Mouse (Mus musculus) lung, postnatal 36 days (tissue): ENCODE data around the gene Setd6.

Experiments
- DNase-seq: peaks from one replicate; pipeline ENCODE4 v3.0.0; 2022; ENCODE audit warnings: mixed read lengths

Gene Setd6

DNA sequence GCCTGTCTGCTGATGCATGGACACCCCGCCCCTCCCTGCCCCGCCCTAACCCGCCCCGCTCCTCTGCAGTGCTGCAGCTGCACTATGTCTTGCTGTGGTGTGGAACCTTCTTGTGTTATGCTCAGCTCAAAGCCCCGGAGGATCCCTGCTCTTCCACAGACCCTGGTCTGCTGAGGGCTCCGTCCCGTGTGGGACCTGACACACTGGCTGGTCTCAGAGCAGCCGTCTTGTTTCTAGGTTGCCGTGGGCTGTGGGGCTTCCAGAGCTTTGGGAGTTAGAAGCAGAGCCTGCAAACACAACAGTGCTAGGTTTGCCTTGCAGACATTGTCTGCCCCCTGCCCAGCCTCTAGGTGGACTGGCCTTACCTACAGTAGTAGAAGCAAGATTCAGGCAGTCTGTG lies 3.3 kb upstream of the Setd6 start:
- no peak for DNase-seq

DNA sequence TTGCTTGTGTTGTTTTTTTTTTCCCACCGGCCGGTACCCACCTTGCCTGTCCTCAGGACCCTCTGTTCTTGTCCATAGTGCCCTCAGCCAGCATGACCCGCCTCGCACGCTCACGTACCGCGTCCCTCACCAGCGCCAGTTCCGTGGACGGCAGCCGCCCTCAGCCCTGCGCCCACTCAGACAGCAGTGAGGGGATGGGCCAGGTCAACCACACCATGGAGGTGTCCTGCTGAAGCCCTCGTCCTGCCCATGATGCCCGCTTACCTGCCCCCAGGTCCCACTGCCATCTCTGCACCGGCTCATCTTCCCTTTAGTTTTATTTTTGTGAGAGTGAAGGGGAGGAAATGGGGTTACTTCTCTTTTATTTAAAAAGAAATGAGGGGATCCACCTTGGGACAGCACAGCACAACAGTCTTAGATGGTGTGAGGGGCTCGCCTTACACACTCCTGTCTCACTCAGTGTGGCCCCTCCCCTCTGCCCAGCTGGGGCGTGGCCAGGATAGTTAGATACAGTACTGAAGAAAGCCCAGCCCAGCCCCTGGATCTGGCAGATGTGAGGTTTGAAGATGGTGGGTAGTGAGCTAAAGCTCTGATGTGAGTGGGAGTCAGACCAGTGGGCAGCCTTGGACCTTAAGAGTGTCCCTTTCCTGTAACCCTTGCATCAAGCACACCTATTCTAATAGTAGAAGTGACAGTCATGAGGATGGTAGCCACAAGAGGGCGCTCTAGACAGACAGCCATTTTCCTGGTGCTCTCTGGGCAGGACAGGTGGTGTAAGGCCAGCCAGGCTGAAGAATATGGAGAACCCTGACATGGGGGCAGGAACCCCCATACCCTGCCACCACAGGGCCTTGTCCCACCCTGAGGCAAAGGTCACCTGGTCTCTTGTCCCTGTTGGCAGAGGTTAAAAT lies 2.3 kb upstream of the Setd6 start:
- peak; percentile 89 for DNase-seq

DNA sequence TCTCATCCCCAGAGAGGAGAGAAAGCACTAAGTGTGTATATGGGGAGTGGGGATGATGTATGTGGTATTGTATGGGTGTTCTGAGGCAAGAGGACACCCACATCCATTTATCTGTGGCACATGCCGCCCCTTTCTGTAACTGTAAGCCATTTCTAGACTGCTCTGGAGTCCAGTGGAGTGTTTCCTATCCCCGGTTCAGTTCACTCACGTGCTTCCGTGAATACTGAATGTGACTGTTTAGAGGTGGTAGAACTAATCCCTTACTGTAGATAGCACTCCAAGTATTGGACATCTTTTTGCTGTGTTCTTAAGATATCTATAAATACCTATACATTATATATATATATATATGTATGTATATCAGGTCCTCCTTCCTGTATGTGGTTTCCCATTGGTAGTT lies 1.3 kb upstream of the Setd6 start:
- DNase-seq, result no peak

DNA sequence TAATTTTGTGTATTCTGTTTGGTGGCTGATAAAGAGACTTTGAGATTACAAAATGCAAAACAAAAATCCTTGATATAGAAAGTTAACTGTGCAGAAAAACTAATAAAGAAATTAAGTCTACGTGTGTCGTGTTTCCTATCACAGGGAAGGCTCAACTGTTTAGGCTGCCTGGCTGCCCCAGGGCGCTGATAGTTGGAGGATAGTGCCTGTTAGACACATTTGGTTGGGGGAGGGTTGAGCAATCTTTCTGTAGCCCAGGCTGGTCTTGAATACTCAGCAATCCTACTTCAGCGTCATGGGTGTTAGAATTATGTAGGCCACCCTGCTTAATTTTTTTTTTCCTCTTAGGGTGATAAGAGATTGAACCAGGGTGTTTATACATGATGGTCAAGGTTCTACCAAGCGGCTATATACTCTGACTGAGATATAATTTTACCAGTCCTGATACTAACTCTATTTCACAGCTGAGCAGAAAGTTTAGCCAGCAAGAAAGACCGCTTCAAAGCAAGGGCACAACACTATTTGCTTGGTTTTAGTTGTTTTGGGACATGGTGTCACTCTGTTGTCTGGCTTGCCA lies 756 bp upstream of the Setd6 start:
- DNase-seq, result no peak

DNA sequence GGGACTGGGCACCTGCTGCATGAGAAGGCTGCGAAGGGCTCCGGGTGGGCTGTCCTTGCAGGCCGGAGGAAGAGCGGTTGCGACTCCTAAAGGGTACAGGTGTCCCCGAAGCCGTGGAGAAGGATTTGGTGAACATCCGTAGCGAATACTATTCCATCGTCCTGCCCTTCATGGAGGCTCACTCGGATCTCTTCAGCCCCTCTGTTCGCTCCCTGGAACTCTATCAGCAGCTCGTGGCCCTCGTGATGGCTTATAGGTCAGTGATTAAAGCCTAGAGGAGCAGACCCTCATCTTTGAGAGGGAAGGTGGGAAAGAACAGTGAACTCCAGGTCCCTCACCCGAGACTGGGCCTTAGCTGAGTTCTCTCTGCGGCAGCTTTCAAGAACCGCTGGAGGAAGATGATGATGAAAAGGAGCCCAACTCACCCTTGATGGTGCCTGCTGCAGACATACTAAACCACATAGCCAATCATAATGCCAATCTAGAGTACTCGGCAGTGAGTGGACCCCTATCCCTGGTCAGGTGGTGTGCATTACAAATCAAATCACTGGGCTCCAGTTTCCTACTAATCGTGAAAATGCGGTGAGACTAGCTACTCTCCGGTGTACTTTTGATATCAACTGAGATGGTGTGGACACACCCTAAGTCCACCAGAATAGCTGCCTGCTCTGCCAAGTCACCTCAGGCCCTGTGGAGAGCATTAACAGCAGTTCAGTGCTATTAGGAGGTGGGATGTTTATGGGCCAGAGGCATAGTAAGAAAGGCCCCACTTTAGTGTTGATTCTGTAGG lies 1.1 kb downstream of the Setd6 start:
- DNase-seq, result no peak

DNA sequence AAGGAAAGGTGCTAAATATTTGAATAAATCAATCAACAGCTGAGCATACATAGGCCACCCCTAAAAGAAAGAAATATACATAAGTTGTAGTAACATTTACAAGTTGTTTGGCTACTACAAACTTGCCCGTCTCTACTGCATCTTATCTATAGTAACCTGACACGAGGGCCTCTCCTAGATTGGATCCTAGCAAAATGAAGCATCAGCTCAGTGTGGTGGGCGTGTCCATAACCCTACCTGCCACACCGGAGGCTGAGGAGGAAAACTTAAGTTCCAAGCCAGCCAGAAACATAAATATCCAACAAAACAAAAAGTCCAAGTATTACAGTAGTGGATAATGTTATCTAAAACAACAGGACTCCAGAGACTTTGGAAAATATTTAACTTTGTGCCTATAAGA lies 11.9 kb downstream of the Setd6 start:
- DNase-seq, result no peak

DNA sequence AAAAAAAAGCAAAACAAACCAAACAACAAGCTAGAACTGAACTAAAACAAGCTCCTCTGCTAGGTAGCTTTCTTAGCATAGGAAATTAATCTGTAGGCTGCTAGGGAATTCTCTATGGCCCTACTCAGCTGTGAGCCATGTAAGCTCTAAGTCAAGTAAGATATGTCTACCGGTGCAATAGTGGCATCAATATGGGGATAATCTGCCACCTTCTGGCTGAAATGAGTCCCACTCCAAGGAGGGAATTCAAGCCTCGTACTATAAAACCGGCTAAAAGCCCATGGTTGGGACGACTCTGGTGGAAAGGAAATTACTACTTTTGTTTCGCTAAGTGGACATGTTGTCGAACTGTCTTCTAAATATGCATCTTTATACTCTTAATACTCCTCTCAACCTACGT lies 22.9 kb downstream of the Setd6 start:
- no peak for DNase-seq

DNA sequence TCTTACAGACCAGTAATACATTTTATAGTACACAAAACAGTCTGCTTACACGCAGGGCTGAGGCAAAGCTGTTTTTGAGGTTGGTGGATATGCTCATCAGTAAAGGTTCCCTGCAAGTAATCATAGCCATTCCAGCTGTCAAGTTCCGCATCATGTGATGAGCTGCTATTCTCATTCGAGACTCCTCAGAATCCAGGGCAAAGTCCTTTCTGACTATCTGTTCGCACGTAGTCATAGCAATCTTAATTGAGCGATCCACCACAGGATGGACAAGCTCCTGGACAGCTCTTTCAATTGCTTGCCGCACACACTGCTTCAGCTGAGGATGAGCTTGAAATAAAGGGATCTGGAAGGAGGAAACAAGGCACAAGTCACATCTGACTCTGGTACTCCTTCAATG lies 26.1 kb downstream of the Setd6 start:
- no peak for DNase-seq

DNA sequence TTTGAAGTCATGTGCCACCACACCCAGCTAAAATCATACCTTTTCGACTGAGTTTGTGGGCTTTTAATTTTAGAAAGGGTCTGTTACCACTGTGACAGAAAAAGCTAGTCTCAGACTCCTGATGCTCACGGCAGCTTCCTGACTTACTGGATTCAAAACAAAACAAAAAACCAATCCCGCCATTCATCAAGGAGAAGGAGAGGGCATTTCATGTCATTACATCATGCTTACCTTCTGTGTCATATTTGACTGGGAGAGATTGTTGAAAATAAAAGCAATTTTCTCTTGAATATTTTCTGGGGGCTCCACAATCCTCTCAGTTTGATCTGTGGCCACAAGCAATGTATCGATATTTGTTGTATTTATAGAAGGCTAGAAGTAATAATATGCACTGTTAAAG lies 32.3 kb downstream of the Setd6 start:
- no peak for DNase-seq

DNA sequence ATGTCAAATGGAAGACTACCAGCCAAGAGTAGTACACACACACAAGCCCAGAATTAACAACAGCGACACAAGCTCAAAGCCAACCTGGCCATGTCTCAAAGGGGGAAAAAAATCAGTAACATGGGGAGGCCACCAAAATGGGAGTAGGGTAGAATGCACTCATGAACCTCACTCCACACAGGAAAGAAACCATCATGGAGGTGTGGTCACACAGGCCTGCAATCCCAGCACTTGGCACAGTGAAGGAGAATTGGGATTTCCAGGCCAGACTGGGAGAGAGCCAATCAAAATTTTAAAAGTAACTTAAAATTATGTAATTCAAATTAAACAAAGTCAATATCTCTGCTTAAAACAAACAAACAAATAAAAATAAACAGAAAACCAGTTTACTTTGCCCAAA lies 36.2 kb downstream of the Setd6 start:
- no peak for DNase-seq

DNA sequence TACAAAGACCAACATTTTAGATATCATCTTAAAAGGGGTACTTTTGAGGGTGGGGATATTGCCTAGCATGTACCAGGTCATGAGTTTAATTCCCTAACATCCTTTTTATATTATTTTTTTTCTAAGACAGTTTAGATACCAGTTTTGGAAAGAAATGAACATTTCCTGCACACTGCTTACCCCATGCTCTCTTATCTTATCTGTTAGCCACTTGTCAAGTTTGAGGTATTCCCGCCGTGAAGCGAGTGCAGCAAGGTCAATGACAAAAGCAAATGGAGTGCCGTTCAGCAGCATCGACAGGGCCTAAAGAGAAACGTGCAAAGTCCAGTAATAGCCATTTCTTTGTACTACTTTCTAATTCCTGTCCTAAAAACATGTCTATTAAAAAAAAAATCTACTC lies 44.6 kb downstream of the Setd6 start:
- no peak for DNase-seq

DNA sequence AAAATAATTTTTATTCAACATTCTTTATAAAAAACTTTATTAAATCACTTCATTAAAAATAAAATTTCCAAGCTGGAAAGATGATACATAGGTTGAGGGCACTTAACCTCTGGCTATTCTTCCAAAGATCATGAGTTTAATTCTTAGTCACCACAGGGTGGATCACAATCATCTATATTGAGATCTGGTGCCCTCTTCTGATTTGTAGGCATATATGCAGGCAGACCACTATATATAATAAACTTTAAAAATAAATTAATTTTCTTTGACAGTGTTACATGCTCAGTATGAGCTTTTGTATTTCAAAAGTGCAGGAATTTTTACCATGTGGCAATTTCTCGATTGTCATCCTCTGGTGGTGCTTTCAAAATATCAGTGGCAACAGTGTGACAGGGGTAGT lies 48.5 kb downstream of the Setd6 start:
- DNase-seq, result no peak
